Mouse (Mus musculus) cerebellum, adult 8-10 months (tissue): Measurements from ENCODE around the gene Plbd2.

ENCODE experiments used
- DNase-seq: peaks from one replicate; pipeline ENCODE4 v3.0.0; 2022

Plbd2 gene

GRCm38 (mm10) chr5:120435731-120436501, 67.5 kb downstream of the Plbd2 start:
- DNase-seq = no peak

DNA sequence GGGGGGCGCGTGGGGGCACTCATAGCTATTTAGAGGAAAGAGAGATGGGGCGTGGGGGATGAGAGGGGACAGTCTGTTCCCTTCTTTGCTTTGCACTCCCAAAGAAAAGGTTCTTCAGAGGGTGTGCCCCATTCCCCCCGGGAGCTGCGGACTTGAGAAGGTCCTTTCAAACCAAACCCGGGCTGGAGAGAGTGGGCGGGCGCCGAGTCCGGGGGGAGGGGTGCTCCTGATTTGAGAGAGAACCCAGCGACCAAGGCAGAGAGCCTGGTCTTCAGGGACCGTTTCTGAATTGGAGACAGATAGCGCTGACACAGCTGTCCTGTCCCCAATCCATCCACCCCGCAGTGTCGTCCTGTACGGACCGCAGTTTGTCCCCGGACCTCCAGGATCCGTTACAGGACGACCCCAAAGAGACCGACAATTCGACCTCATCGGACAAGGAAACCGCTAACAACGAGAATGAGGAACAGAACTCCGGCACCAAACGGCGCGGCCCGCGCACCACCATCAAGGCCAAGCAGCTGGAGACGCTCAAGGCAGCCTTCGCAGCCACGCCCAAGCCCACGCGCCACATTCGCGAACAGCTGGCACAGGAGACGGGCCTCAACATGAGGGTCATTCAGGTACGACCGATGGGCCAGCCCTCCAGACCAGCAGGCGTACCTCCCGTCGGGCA, 68.3 kb downstream of the Plbd2 start:
- no peak for DNase-seq

DNA sequence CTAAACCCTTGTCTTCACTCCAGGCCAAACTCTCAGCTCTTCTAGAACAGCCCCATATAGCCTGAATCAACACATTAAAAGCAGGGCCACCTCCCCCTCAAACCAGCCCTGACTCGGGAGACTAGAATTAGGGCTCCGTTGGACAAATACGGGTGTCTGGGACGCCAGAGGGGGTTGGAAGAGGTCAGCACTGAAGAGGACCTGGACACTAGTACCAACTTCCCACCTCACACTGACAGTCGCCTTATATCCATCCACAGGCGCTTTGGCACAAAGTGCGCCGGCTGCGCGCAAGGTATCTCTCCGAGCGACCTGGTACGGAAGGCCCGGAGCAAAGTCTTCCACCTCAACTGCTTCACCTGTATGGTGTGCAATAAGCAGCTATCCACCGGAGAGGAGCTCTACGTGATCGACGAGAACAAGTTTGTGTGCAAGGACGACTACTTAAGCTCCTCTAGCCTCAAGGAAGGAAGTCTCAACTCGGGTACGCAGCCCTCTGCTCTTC, 69.1 kb downstream of the Plbd2 start:
- no peak for DNase-seq
